Mouse (Mus musculus): ENCODE measurements at regions not wholly inside any gene's neighbourhood (a gene's known extent, or its start where the extent isn't known, plus 50 kb on each side); places are given as distances from the start of the nearest gene placed in this dataset.

DNA sequence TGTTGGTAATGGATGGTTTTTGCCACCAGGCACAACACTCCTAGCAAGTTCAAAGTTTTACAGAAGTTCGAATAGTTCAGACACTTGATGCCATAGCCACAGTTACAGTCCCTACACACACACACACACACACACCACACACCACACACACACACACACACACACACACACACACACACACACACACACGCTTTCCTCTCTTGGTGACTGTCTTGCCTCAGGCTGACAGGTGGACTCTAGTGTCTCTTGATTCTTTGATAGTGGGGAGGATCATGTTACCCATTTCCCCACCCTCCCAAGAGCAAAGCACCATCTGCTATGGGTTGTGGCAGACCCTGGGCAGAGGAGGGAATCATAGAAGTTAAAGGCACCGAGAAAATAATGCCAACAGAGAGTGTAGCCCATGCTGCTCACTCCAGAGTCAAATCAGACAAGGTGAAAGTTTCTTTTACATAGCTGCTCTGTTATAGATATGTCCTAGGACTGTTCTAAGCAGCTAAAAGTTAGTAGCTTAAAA lies 75.9 kb downstream of the Klhl25 start:
- no peak for DNase-seq

DNA sequence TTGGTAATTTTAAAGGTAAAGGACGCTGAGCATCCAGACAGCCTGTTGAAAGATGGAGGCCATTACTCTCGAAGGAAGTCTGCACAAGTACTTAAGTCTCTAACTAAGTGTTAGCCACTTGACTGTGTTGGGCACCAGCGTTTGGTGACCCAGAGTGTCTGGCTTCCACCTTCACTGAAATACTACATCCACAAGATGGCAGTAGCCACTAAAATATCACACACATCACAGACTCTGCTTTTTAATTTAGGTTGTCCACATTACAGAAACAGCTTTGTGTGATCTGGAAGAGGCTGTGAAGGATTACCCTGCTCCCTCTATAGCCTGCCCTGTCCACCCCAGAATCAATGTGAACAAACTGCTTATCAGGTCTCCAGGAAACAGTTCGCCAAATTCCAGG lies 79.4 kb downstream of the Klhl25 start:
- DNase-seq: peak in 1 of 2 experiments; percentile 21

DNA sequence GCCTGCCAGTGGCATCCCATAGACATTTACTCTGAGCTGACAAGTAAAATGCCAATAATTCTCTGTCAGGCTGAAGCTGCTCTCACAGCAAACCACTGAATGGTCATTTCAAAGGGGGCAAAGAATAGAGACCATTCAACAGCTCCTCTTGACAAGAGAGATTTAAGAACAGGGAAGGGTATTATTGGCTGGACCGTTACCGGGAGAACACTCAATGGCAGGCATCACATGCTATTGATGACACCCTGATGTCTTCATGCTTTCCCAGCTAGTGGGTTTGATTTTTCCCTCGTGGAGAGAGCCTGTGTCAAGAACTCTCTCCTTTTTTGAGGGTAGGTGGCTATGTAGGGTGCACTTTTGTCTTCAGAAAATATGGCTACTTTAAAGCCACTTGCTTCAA lies 95.7 kb downstream of the Klhl25 start:
- DNase-seq: no peak

DNA sequence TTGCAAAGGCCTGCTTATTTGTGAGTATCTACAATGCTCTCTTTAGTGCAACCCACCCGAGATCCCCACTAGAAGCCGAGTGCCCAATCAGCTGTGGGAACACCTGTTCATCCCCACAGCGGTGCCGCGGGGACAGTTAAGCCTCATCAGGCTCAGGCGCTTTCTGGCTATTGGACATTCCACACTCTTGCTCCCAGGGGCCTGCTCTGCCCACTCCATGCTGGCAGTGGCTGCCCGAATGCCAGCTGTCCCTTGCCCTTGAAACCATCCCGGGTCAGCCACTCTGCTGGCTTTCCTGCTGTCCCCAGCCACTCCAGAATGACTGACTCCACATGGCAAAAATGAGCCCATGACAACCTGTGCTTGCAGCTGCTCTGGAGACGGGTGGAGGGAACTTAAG lies 107.6 kb downstream of the Klhl25 start:
- no peak for DNase-seq

DNA sequence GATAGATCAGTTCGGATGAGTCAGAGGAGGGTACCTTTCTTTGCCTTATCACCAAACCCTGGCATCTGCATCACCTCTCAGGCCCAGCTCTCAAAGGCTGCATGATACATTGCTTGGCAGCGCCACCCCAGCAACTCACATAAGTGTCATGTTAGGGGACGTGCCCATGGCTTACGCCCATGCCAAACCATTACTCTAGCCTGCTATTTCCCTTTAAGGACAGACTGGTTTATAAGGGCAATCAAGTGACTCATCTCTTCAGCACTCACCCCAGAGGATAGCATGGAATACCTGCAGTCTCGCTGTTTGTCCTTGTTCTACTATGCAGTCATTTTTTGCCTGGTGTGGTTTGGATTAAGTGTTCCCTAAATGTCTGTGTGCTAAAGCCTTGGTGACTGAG lies 109.3 kb downstream of the Klhl25 start:
- DNase-seq: no peak

DNA sequence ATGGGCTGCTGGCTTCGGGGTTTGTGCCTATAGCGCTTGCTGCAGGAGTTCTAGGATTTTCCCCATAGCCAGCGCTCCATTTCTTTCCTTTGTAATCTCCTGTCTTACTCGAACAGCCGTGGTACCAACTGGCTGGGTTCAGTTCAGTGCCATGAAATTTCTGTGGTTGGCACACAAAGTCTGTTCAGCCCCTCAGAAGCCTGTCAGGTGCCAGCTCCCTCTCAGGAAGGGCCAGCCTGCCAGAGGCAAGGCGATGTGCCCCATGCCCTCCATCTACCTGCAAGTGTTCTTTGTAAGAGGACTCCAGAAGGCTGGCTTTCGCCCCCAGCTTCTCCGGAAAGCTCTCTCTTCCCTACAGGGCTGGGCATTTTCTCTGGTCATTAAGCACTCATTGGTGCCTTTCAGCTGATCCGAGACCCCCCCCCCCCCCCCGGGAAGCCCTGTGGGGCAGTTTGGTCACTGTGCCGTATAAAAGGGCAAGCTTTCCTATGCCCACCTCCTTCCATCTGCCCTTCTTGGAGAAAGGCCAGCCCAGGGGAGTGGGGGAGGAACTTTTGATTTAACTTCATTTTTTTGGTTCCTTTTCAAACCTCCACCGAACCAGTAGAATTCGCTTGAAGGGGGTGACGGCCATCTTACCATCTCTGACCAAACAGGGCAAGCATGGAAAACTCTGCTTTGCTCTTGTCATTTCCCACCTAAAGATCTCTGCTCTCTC lies 112.0 kb downstream of the Klhl25 start:
- DNase-seq: no peak

DNA sequence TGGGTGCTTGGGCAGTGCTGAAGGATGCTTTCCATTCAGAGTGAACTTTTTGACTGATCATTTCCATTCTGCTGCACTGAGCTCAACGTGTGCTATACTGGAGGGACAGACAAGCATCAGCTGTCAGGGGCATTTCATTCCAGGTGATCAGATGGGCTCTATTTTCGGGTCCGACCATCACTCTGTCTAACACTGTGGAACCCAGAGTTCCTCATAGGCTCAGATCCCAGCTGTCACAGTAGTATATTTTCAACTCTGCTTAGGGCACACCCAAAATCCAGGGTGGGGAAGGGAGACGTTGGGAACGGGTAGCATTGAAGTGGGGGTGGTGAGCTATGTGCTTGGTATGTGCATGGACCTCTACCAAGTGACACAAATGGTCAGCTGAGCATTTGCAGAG lies 120.1 kb downstream of the Klhl25 start:
- no peak for DNase-seq

DNA sequence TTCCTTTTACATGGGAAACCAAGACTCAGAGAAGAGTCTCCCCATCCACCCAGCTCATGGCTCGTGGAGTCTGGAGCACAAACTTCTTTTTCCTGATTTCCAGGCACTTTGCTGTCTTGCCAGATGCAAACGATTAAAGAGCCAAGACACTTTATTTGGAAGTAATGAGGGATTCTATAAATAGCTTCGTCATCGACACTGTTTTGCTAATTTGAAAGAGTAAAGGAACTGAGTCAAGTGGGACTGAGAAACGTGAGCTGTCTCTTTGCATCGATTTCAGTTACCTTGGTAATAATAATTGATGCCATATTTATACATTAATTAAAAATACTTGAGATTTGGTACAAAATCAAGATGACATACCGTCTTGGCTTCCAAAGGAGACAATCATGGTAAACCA lies 122.8 kb downstream of the Klhl25 start:
- no peak for DNase-seq

DNA sequence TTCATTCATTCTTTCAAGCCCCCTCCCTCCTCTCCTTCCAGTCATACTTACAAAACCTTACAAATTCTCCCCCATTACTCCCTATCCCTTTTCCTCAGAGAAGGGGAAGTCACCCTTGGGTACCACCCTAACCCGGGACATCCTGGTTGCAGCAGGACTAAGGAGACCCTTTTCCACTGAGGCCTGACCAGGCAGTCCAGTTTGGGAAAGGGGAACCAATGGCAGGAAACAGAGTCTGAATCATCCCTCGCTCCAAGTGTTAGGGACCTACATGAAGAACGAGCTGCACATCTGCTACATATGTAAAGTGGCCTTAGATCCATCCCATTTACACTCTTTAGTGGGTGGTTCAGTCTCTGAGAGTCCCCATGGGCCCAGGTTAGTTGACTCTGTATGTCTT lies 123.6 kb downstream of the Klhl25 start:
- no peak for DNase-seq

DNA sequence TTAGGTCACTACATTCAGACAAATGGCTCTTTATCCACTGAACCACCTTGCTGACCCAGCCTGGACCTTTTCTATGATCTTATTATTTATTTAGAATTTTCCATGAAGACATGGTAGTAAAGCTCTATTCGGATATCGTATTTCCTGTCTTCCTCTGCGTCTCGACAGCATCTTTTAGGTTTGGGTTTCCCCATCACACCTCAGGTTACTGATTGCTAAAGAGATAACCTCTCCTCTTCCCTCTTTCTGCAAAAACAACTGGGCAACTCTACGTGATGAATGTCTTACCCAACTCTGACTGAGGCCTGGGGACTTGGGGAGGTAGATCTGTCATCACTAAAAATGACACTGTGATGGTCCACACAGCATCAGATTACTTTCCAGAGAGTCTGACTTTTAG lies 133.4 kb downstream of the Klhl25 start:
- no peak for DNase-seq

DNA sequence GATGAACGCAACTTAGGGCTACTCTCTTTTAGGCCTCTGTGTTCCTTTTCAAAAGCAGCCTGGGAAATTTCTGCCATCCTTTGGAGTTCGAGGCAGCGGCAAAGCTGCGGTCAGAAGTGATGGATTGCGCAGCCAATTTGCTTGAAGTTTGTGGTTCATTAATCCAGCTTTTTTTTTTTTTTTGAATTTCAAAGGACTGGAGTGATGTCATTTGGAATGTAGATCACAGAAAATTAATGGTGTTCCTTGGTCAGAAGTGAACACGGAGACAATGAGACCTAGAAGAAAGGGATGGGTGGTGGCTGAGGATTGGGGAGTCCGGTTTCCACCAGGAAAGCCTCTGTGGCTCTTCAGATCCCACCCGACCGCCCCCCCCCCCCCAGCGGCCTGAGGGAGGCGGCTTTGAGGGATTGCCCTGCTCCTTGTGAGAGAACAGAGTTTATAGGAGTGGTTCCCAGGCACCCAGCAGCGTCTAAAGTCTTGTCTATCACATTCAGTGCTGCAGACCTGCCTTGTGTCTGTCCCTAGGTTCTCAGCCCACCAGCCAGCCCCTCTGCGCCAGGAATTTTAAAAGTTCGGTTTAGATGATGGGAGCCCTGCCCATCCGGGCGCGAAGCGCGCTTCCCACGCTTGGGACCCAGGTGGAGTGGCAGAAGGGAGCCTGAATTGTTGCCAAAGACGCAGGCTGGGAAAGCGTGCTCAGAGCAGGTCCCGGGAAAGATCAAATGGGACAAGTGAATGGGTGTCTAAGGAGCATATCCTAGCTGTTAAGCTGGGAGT lies 135.1 kb downstream of the Klhl25 start:
- DNase-seq: no peak

DNA sequence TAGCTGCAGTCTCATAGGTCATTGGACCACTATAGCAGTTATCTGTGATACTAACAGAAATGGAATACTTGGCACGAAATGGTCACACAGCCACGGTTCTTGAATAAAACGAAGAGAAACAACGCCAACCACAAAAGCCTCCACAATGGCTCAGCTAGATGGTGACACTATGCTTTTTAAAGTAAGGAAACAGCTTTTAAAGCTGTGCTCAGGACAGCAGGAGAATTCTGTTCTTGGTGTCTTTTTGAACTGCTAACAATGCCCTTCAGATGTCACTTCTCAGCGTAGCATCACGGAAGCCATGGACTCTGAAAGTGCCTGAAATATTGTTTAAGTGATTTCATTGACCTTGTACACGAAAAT lies 135.7 kb downstream of the Klhl25 start:
- DNase-seq: no peak

DNA sequence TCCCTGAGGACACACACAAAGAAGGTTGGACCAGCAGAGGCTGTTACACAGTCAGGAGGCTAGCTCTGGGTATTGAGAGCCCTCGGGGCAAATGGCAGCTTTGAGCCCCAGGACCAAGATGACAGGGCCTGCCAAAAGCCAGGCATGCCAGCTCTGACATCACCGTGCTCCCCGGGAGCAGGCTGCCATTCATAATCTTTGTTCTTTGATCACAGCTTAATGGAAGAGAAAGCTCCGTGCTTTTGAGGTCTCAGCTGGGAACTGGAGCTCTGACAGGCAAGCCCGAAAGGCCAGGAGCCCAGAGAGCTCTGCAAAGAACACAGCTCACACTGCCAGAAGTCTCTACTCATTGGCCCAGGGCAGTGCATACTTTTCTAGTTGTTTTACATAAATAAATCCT lies 150.7 kb downstream of the Klhl25 start:
- DNase-seq: no peak

DNA sequence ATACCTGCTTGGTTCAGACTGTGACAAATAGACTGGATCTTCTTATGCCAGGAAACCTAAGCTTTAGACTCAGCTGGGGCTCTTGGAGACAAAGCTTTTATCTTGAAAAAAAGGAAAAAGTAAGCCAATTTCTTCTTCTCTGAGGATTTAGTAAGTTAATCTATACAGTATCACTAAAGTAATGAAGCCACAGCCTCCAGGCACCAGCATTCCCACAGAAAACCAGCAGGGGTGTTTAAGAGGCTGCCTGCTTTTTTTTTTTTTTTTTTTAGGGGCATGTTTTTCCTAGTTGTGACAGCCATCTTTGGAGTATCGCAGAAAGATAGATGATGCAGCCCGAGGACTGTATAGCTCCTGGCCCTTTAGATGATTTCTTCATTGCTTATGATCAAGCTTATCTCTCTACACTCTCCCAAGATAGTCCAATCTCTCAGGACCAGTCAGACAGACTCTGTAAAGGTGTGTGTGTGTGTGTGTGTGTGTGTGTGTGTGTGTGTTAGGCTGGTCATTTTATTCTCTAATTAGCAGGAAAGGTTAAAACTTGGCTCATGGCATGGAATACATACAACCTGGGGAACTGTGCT lies 151.3 kb downstream of the Klhl25 start:
- DNase-seq: no peak

DNA sequence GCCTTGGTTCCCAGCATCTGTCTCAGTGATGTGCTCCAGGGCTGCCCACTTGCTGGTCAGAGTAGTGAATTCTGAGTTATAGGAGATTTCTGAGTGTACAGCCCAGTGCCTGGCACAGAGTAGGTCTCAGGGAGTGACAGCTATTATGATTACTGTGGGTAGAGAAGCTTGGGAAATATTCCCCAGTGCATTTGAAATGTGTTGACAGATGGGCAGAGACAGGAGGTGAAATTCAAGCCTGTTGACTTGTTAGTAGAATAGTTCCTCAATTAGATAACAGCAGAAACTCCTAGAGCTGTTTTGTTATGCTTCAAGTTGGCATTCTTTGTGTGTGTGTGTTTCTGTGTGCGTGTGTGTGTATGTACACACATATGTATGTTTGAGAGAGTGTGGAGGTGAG lies 152.9 kb downstream of the Klhl25 start:
- no peak for DNase-seq

DNA sequence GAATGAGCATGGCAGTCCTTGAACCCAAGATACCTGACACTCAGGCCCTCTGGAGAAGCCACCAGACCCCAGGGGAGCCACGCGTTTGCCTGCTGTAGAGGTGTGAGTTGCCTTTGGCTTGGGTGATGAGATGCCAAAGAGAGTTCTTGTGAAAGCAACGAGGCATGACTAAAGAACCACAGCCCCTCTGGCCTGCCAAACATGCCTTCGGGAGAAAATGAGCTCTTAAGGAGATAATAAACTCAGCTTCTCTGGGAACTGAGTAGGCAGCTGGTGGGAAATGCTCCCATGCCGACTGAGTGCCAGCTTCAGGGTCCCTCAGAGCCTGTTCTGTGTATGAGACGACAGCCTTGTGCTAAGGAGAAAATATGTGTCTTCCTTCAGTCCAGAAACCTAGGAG lies 160.1 kb downstream of the Klhl25 start:
- no peak for DNase-seq

DNA sequence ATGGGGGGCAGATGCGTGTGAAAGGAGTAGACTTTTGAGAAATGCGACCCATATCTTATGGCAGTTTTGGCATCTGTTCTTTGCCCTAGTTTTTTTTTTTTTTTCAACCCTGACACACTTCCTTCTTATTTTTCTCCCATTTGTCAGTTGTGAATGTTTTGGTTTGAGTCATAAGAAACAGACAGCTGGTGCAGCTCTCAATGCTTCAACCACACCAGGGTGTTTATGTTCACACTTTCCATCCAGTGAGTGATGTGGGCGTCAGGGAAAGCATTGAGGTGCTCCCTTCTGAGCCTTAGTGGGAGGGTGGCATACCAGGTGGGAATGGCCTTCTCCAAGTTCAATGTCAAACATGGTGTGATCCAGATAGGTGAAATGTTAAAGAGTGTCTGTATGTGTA lies 181.9 kb upstream of the Agbl1 start:
- no peak for DNase-seq

DNA sequence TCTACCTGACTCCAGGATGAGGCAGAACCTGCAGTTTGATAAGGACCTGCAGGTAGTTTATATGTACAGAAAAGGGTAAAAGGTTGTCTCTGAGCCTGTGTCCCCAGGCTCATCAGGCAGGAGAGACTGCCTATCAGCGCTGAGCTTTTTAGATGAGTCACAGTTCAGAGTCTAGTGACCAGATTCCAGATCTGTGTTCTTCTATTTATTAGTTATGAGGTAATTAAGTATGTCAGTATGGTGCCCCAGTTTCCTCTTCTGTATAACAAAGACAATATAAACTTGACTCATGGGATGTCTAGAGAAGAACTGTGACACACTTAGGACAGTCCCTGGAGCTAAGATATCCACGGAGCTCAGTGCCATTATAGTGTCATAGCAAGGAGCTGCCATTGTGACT lies 180.3 kb upstream of the Agbl1 start:
- no peak for DNase-seq

DNA sequence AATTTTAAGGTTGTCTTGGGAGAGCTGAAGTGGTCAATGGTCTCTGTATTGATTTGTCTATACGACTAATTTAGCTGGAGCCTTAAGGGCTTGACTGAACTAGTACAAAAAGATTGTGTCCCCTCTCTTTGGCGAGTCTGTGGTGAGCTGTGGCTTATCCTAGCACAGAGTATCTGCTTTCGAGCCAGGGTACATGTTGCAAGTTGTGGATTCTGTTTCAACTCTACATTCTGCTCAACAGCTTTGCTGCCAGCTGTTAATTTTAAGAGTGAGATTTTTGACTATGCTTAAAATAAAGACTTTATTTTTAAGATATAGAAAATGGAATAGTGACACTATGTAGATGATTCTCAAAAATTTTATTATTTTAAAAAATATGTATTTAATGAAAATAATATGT lies 175.8 kb upstream of the Agbl1 start:
- DNase-seq: no peak

DNA sequence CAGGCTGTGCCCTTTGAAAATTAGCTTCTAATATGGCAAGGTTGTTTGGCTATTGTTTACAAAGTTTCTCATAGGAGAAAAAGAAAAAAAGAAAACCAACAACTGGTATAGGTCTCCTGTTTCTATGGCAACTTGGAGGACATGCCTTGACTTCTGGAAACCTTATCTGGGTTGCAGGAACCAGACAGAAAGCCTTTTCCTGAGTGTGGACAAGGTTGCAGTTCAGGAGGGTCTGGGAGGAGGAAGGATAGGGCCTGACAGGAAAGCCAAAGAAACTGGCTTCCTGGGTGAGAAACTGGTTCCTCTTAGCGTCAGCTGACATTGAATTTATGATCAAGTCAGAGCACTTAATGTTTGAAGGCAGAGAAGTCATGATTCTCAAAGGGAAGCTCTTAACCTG lies 130.5 kb upstream of the Agbl1 start:
- no peak for DNase-seq

DNA sequence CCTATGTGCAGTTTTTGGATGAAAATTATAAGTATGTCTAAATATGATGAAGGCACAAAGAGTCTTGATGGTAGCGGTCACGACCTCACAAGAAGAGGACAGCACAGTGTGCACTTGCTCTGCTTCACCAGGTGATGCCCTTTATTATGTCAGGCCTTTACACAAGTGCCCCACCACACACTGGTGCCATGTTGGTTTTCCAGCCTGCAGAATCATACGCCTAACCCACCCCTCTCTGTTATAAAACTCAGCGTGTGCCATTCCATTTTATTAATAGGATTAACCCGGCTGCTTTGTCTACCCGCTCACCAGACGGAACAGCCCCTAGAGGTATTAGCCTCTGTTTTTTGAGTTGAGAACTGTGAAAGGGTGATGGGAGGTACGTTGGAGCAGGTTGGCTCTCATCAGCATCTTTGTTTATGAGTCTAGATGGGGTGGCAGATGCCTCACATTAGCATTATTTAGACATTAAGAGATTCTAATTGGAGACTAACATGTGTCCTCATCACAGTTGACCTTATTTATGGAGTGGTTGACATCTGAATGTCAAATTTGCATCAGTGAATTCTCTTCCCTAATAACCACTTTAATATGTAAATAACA lies 108.3 kb upstream of the Agbl1 start:
- DNase-seq: no peak

DNA sequence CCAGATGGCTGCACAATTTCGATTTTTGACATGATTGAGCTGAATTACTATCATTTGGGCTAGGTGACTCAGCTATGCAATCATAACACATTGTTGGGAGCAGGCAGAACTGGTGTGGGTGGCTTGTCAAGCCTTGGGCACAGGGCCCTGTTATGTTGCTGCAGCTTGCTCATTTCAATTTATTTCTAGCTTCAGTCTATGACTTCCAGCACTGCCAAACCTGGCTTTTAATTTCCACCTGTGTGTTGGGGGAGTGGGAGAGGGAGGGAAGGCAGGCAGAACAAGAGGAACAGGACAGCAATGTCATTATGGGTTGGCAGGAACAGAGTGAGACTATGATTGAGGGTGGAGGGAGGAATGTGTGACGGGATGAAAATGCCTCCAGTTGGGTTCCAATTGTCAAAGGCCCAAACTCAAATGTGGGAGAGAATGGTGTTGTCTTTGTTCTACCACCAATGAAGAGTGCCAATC lies 102.0 kb upstream of the Agbl1 start:
- DNase-seq: no peak

DNA sequence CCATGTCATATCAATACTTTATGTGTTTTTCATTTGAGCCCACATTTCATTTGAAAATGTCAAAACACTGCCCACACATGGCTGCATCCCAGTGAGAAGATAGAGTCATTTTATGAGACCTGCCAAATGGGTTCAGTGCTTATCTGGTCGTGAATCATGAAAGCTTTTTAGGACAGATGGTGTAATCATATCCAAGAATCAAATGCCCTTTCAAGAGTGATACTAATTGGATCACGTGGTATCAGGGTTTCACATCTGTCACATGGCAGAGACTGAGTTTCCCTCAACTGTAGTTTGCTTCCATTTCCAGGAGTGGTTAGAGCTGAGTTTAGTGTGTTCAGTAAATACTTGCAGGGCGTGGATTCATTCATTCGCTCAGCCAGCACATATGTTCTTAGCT lies 87.2 kb upstream of the Agbl1 start:
- no peak for DNase-seq

DNA sequence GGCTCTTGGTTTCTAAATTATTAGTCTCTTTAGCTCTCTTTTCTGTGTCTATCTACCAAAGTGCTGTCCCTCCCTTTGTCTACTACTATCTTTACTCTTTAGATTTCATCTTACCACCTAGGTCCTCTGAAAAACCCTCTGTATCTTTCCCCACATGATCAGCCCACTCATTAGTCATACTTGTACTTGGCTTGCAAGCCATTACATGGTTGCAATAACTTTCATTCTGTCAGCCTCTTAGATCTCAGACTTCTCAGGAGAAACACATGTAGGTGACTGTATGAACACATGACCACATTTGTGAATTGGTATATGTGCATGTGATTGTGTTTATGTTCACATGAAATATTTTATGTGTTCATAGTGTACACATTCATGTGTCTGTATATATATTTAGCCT lies 83.3 kb upstream of the Agbl1 start:
- DNase-seq: no peak

All from lung, postnatal 4 days (tissue).